Mouse (Mus musculus) layer of hippocampus, postnatal 10 days (tissue): Measurements from ENCODE around the gene Dnah2. TPM values are rescaled to one million over a fixed set of nuclear protein-coding genes. Genes with fewer than 3 reads are reported as not detected.

Experiments
- DNase-seq, 2 experiments: peaks; one replicate each; pipeline ENCODE4 v3.0.0; 2021; ENCODE audit warnings: low spot score in 2 of 2
- total RNA-seq, 2 experiments: library from RNA; stranded (reverse); gene quantifications; 2 replicates each; pipeline ENCODE4 v1.2.3; 2021

Gene Dnah2
- total RNA-seq, 2 experiments from 2014 or later, result 8.0 to 8.6 TPM

GRCm38 (mm10) chr11:69472687-69473086, 76.2 kb downstream of the Dnah2 start:
- DNase-seq, result no peak

- DNase-seq, result no peak
These were observed 77.4 kb downstream of the Dnah2 start for GRCm38 (mm10) chr11:69471491-69471890.

- no peak for DNase-seq
These were observed 79.6 kb downstream of the Dnah2 start for GRCm38 (mm10) chr11:69469301-69469700.

GRCm38 (mm10) chr11:69463996-69464395, 84.9 kb downstream of the Dnah2 start:
- DNase-seq, result no peak

- DNase-seq, result no peak
These were observed 87.3 kb downstream of the Dnah2 start for GRCm38 (mm10) chr11:69461568-69461967.

GRCm38 (mm10) chr11:69459883-69460282, 89.0 kb downstream of the Dnah2 start:
- no peak for DNase-seq

GRCm38 (mm10) chr11:69457006-69457579, 91.8 kb downstream of the Dnah2 start:
- peak; percentile 33 to 50 for DNase-seq

- no peak for DNase-seq
These were observed 96.6 kb downstream of the Dnah2 start for GRCm38 (mm10) chr11:69452114-69452867.

- no peak for DNase-seq
These were observed 101.6 kb downstream of the Dnah2 start for GRCm38 (mm10) chr11:69447299-69447698.

GRCm38 (mm10) chr11:69443328-69443727, 105.6 kb downstream of the Dnah2 start:
- no peak for DNase-seq

GRCm38 (mm10) chr11:69437291-69437690, 111.6 kb downstream of the Dnah2 start:
- no peak for DNase-seq

- DNase-seq, result no peak
These were observed 115.7 kb downstream of the Dnah2 start for GRCm38 (mm10) chr11:69433189-69433588.

- DNase-seq, result no peak
These were observed 116.3 kb downstream of the Dnah2 start for GRCm38 (mm10) chr11:69432640-69432982.

GRCm38 (mm10) chr11:69431829-69432639, 116.9 kb downstream of the Dnah2 start:
- DNase-seq, result peak; percentile 74 to 80

- no peak for DNase-seq
These were observed 118.3 kb downstream of the Dnah2 start for GRCm38 (mm10) chr11:69430631-69431030.

GRCm38 (mm10) chr11:69429313-69429712, 119.6 kb downstream of the Dnah2 start:
- DNase-seq, result no peak

GRCm38 (mm10) chr11:69428751-69429150, 120.2 kb downstream of the Dnah2 start:
- DNase-seq, result no peak

GRCm38 (mm10) chr11:69426246-69426645, 122.7 kb downstream of the Dnah2 start:
- no peak for DNase-seq

GRCm38 (mm10) chr11:69423885-69424284, 125.0 kb downstream of the Dnah2 start:
- DNase-seq, result no peak

GRCm38 (mm10) chr11:69422842-69423241, 126.1 kb downstream of the Dnah2 start:
- no peak for DNase-seq

- DNase-seq, result peak in 1 of 2 experiments; percentile 7
These were observed 127.6 kb downstream of the Dnah2 start for GRCm38 (mm10) chr11:69421131-69421977.
